Mouse (Mus musculus) left cerebral cortex, postnatal 4 days (tissue): ENCODE measurements around the gene Ccl21b. TPM values are rescaled to one million over a fixed set of nuclear protein-coding genes. Genes with fewer than 3 reads are reported as not detected.
"Not testable (repeated sequence)": the region's sequence is repeated elsewhere in the genome, so short reads cannot be mapped to it uniquely, and the experiment has no call there.

Experiments used
- DNase-seq: peaks from one replicate; pipeline ENCODE4 v3.0.0-alpha.2; 2022
- intact Hi-C: fragments of 180-260 bp; cut with DNase I; formaldehyde crosslinking; loops from one replicate; pipeline ENCODE4 v1.15.1; 2025
- total RNA-seq, 2 experiments: library from RNA; stranded (reverse); gene quantifications; 2 replicates each; pipeline ENCODE4 v1.2.3; 2021

Gene Ccl21b
- not detected for total RNA-seq

DNA sequence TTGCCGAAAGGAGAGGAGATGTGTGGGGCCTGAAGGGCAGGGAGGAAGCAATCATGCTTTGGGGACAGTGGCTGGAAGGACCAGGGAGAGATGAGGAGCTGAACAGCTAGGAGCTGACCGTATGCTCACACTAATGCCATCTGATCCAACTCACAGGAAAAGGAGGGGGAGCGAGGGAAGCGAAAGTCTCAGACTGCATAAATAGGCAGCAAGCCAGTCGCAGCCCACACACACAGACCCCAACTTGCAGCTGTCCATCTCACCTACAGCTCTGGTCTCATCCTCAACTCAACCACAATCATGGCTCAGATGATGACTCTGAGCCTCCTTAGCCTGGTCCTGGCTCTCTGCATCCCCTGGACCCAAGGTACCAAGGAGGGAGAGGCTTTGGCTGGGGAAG, at the start of gene Ccl21b:
Gene Ccl21b, plus strand, starts transcription at position 301 of the 400 bp plus-strand sequence.
- DNase-seq, intact Hi-C loops: not testable (repeated sequence)

DNA sequence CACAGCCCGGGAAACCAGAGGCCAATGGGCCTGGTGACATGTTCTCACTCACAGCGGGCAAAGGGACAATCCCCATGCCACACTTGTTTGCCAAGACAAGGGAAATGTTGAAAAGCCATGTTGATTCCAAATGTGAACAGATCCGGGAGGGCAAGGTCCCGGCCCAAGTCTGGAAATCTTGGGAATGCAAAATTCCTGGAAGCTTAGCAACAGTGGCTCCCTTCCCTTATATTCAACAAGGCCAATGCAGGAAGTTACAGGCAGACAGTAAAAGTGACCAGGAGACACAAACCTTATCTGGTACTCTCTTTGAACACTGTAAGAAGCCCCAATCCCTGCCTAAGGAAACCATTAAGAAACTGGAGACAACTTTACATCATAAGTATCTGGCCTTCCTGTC, 15.2 kb upstream of the Ccl21b start, which contains the start of gene Gm10600:
Gene Gm10600, plus strand, starts transcription at position 301 of the 400 bp plus-strand sequence.
- DNase-seq, intact Hi-C loops: not testable (repeated sequence)

DNA sequence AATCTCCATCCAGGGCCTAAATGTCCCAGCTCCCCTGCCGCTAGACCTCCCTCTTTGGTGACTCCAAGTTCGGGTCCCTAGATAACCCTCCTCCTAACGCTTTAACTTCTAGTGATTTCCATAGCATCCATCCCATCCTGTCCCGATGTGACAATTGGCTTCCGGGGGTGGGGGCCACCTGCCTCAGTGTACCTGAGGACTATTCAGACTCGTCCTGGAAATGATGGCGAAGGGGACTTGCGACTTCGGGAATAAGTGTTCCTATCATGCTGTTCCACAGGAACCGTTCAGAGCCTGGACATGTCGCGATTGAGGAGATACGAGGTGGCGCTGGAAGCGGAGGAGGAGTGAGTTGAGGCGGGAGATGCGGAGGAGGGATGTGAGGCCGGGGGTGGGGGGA, 38.4 kb downstream of the Ccl21b start, which contains the start of gene Gm21953:
Gene Gm21953, plus strand, starts transcription at position 301 of the 400 bp plus-strand sequence.
- intact Hi-C loops, DNase-seq: not testable (repeated sequence)

Other genes with a start within 250 kb of the Ccl21b start
- 1 to 10 TPM; 4.4 to 7.4 TPM for gene Gm21093, start 221.0 kb upstream of the Ccl21b start, total RNA-seq
- gene Gm3893, start 164.6 kb upstream of the Ccl21b start, total RNA-seq: not detected
- gene Gm13304, start 140.9 kb upstream of the Ccl21b start, total RNA-seq: 1 to 10 TPM in 1 of 2 experiments, not detected in 1; 7.7 TPM
- 10 to 100 TPM; 19.8 to 24.4 TPM for gene Gm13306, start 102.3 kb upstream of the Ccl21b start, total RNA-seq
- gene Gm13305, start 87.2 kb upstream of the Ccl21b start, total RNA-seq: 1 to 10 TPM in 1 of 2 experiments, under 1 TPM in 1; 0.72 to 1.1 TPM
- gene Gm10600, start 15.1 kb upstream of the Ccl21b start, total RNA-seq: 1 to 10 TPM; 6.6 to 7.0 TPM
- gene Gm21953, start 38.5 kb downstream of the Ccl21b start, total RNA-seq: not detected
- under 1 TPM in 1 of 2 experiments, not detected in 1; 0.08 TPM for gene Fam205a3, start 62.6 kb downstream of the Ccl21b start, total RNA-seq
- gene Gm21586, start 183.6 kb downstream of the Ccl21b start, total RNA-seq: not detected
- 1 to 10 TPM; 4.0 to 4.2 TPM for gene Gm2163, start 211.0 kb downstream of the Ccl21b start, total RNA-seq